Comparison of ENCODE assay signal across 8 mouse cellular contexts in genomic region chr2:154407063-154407642, GRCm38 (mm10). TPM values are rescaled to one million over a fixed set of nuclear protein-coding genes. Genes with fewer than 3 reads are reported as not detected.
DNase-seq lines count a peak whose midpoint lies in the region; ATAC-seq lines count a peak whose summit lies in the region.

No protein-coding gene starts in this region.

- H3K27ac ChIP-seq in kidney, embryonic 16.5 days (ENCODE audit: low read length): no peak overlapping the region
- H3K27ac ChIP-seq in heart, embryonic 13.5 days (replicated peaks): peak overlapping the region; percentile 85
- H3K27ac ChIP-seq in liver, embryonic 16.5 days (ENCODE audit: low read length): no peak overlapping the region

- H3K4me2 ChIP-seq in kidney, embryonic 16.5 days (replicated peaks; ENCODE audit: low read depth, low read length): peak overlapping the region; percentile 77
- peak overlapping the region; percentile 77 for H3K4me2 ChIP-seq in heart, embryonic 13.5 days
- peak overlapping the region; percentile 86 for H3K4me2 ChIP-seq in liver, embryonic 16.5 days (ENCODE audit: low read depth, low read length)

- H3K36me3 ChIP-seq in kidney, embryonic 16.5 days (ENCODE audit: insufficient read depth, low read length): no peaks in the 10 kb centered on the region
- no peaks in the 10 kb centered on the region for H3K36me3 ChIP-seq in heart, embryonic 13.5 days
- H3K36me3 ChIP-seq in liver, embryonic 16.5 days (ENCODE audit: control insufficient read depth, insufficient read depth): no peaks in the 10 kb centered on the region

- no peaks in the 10 kb centered on the region for H3K9me3 ChIP-seq in kidney, embryonic 16.5 days (ENCODE audit: low read length)
- no peaks in the 10 kb centered on the region for H3K9me3 ChIP-seq in heart, embryonic 13.5 days
- no peaks in the 10 kb centered on the region for H3K9me3 ChIP-seq in liver, embryonic 16.5 days (replicated peaks; ENCODE audit: control insufficient read depth, low read length)

- DNase-seq in kidney, adult 9 months: no peak
- peak; percentile 66 for DNase-seq in ZHBTc4 (ENCODE audit: low read depth, low spot score)
- DNase-seq in cerebellum, adult 11 months: no peak
- DNase-seq in spleen, adult 18-20 months: no peak
- DNase-seq in frontal cortex, adult 2 months (ENCODE audit: extremely low spot score in 1 of 2, low spot score in 1 of 2): no peak

- H3K9ac ChIP-seq in kidney, embryonic 16.5 days (replicated peaks; ENCODE audit: low read length): peak overlapping the region; percentile 76
- H3K9ac ChIP-seq in heart, embryonic 13.5 days: peak overlapping the region; percentile 88
- peak overlapping the region; percentile 64 for H3K9ac ChIP-seq in liver, embryonic 16.5 days (ENCODE audit: low read depth, low read length)

- no peak for ATAC-seq in kidney, embryonic 16.5 days (ENCODE audit: low FRiP score, low TSS enrichment)
- no peak for ATAC-seq in heart, embryonic 13.5 days (ENCODE audit: extremely low read depth, insufficient number of reproducible peaks, low FRiP score, low TSS enrichment)
- ATAC-seq in liver, embryonic 16.5 days (ENCODE audit: low read depth): no peak

- H3K27me3 ChIP-seq in kidney, embryonic 16.5 days (ENCODE audit: insufficient read depth, low read length): no peaks in the 10 kb centered on the region
- no peaks in the 10 kb centered on the region for H3K27me3 ChIP-seq in heart, embryonic 13.5 days (replicated peaks)
- peaks cover 19% of the 10 kb centered on the region for H3K27me3 ChIP-seq in liver, embryonic 16.5 days (ENCODE audit: control insufficient read depth, insufficient read depth, low read depth, low read length)

- 27% methylated on average over 10 of the region's 11 CpGs for WGBS in kidney, embryonic 16.5 days
- WGBS in heart, embryonic 13.5 days: 27% methylated on average over 11 of the region's 11 CpGs
- 39% methylated on average over 11 of the region's 11 CpGs for WGBS in liver, embryonic 16.5 days (ENCODE audit: insufficient replicate concordance)

- peaks cover 22% of the 10 kb centered on the region for H3K4me1 ChIP-seq in kidney, embryonic 16.5 days (ENCODE audit: insufficient read depth, low read length)
- H3K4me1 ChIP-seq in heart, embryonic 13.5 days: peaks cover 64% of the 10 kb centered on the region
- H3K4me1 ChIP-seq in liver, embryonic 16.5 days (ENCODE audit: control insufficient read depth, low read depth, low read length): peaks cover 11% of the 10 kb centered on the region

- peak overlapping the region; percentile 69 for H3K4me3 ChIP-seq in kidney, embryonic 16.5 days (ENCODE audit: low read length)
- H3K4me3 ChIP-seq in heart, embryonic 13.5 days: peak overlapping the region; percentile 68
- peak overlapping the region; percentile 69 for H3K4me3 ChIP-seq in liver, embryonic 16.5 days (ENCODE audit: low read depth, low read length)

RNA-seq across cellular contexts. Expression of gene Snta1, which starts 0.7 kb away (rescaled TPM):
- polyA plus RNA-seq in kidney, embryonic 16.5 days (2015; fragmentation: Nextera tagmentation; extraction: Ambion mirVana): 9.5 and 12.2 TPM in 2 replicates
- polyA plus RNA-seq in heart, embryonic 13.5 days (2015; fragmentation: Nextera tagmentation; extraction: Ambion mirVana): 38.0 and 41.5 TPM in 2 replicates
- 3.1 and 3.4 TPM in 2 replicates for polyA plus RNA-seq in liver, embryonic 16.5 days (2015; fragmentation: Nextera tagmentation; extraction: Ambion mirVana)
- 37.3 and 37.8 TPM in 2 replicates for polyA plus RNA-seq in frontal cortex, adult 2 months (2012; rRNA removed)

RNA-seq across cellular contexts. Expression of gene Cbfa2t2, which starts 29.1 kb away (rescaled TPM):
- 44.2 and 48.3 TPM in 2 replicates for polyA plus RNA-seq in kidney, embryonic 16.5 days (2015; fragmentation: Nextera tagmentation; extraction: Ambion mirVana)
- 28.3 and 29.2 TPM in 2 replicates for polyA plus RNA-seq in heart, embryonic 13.5 days (2015; fragmentation: Nextera tagmentation; extraction: Ambion mirVana)
- polyA plus RNA-seq in liver, embryonic 16.5 days (2015; fragmentation: Nextera tagmentation; extraction: Ambion mirVana): 8.2 TPM in 2 replicates
- 26.5 and 31.7 TPM in 2 replicates for polyA plus RNA-seq in frontal cortex, adult 2 months (2012; rRNA removed)

RNA-seq across cellular contexts. Expression of gene Cdk5rap1, which starts 34.3 kb away (rescaled TPM):
- 17.4 and 23.4 TPM in 2 replicates for polyA plus RNA-seq in kidney, embryonic 16.5 days (2015; fragmentation: Nextera tagmentation; extraction: Ambion mirVana)
- 13.2 and 15.7 TPM in 2 replicates for polyA plus RNA-seq in heart, embryonic 13.5 days (2015; fragmentation: Nextera tagmentation; extraction: Ambion mirVana)
- 13.3 and 14.9 TPM in 2 replicates for polyA plus RNA-seq in liver, embryonic 16.5 days (2015; fragmentation: Nextera tagmentation; extraction: Ambion mirVana)
- polyA plus RNA-seq in frontal cortex, adult 2 months (2012; rRNA removed): 13.6 and 19.0 TPM in 2 replicates
